Mouse (Mus musculus): ENCODE data around the gene Fhad1. TPM values are rescaled to one million over a fixed set of nuclear protein-coding genes. Genes with fewer than 3 reads are reported as not detected.

The Fhad1 gene
- total RNA-seq, 1 experiment from 2014 or later, result 0.91 TPM

GRCm38 (mm10) chr4:141881950-141882349 lies 132.9 kb downstream of the Fhad1 start:
- no peak for DNase-seq

DNA sequence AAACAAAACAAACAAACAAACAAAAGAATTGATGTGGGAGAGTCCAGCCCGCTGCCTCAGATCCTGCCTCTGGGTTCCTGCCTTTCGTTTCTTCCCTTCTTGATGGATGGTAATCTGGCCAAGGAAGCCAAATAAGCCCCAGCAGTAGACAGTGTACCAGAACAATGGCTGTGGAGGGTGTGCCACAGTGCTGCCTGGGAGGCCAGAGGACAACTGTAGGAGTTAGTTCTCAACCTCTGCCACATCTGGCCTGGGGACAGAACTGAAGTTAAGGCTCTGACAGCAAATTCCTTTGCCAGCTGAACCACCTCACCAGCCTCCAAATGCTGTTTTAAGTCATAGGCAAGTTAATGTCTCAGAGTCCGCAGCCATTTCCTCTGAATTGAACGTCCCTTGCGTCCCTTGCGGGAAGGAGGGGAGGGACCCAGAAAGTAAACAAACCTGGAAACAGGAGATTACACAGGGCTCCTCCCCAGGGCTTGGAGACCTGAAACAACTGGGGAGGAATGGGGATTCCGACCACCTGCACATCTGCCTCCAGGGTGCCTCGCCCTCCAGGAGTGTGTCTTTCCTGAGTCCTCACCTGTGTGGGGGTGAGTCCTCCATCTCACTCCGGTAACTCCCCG lies 133.5 kb downstream of the Fhad1 start:
- DNase-seq, result no peak

DNA sequence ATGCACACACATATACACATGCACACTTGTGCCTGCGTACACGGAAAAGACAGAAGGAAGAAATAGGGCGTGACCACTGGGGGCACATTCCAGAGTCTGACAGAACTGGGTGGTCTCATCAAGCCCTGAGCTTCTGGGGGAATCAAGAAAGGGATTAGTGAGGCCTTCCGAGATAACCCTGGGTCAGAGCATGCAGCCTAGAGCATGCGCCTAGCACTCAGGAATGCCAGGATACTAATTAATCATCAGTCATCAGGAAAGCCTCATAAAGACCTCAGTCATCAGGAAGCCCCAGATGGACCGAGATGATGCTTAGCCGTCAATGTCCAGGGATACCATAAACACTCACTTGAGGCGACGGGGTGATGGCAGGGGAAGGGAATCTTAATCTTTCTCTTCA lies 135.0 kb downstream of the Fhad1 start:
- DNase-seq, result no peak

- no peak for DNase-seq
Measured at GRCm38 (mm10) chr4:141879074-141879473, 135.8 kb downstream of the Fhad1 start.

GRCm38 (mm10) chr4:141878621-141879020 lies 136.3 kb downstream of the Fhad1 start:
- DNase-seq, result no peak

- no peak for DNase-seq
Measured at GRCm38 (mm10) chr4:141875481-141876108, 139.3 kb downstream of the Fhad1 start.

DNA sequence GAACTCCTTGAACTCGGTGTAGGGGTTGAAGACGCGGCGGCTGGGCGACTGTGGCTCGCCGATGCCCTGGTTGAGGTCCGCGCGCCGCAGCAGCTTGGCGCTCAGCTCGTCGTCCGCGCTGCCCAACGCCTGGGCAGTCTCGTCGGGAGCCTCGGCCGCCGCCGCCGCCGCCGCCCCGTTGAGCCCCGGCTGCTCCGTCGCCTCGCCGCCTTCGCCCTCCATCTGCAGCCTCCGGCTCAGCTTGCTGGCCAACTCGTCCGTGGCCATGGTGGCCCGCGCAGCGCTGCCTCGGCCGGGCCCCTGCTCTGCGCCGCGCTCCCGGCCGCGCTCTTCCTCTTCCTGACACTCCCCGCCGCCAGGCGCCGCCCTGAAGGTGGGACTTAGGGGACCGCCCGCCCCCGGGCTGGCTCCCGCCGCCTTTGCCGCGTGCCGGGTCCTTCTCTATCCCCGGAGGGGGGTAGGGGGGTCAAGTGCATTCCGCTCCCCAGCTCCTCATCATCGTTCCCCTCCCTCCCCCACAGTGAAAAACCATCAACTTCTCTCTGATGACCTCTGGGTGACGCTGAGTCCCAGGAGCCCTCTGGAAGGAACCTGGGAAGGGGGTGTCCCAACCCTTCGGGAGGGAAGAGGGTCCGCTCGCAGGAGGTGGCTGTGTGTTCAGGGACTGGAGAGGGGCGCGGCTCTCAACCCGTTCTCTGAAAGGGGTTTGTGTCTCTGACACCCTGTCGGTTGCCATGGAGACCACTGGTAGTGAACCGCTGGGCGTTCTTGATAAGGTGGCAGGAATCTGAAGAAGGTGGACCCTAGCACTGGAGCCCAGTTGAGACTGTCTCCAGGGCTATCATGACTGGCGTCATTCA lies 140.1 kb downstream of the Fhad1 start, which contains the start of gene Efhd2:
TSS of gene Efhd2 (minus strand) at position 320 of the 860 bp plus-strand sequence.
- DNase-seq, result peak; percentile 85

DNA sequence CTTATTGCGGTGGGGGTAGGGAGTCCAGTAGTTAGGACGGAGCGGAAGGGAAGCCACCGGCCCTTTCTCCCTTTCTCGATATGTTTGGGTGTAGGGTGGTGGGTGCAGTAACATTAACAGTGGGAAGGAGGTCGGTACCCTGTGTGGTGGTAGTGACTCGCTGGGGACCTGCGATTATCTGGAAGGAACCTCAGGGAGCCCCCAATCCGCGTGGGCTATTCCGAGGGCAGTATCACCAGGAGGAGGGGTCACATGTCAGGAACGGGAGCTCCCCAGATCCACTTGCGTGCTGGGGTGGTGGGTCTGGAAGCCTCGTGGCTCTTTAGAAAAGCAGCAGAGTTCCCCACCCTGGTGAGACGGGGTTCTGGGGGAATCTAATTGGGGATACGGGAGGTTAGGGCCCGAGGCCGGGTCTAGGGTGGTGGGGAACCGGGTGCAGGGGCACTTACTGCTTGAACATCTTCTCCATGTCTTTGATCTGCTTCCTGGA lies 140.7 kb downstream of the Fhad1 start:
- DNase-seq, result no peak

DNA sequence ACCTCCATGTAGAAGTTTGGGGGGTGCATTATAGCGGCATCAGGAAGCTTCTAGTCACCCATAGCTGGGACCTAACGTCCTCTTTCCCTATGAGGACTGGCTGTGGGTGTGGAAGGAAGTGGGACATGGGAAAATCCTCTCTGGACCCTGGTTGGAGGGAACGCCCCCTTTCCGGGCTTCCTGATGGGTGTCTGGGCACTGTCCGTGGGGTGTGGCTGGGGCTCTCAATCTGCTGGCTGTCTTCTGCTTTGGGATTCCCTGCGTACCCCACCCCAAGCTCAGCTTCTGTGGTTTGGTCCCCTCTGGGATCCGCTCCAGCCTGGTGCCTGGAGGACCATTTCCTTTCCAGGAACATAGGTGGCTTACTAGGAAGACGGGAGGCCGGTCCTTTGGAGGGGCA lies 141.9 kb downstream of the Fhad1 start:
- no peak for DNase-seq

DNA sequence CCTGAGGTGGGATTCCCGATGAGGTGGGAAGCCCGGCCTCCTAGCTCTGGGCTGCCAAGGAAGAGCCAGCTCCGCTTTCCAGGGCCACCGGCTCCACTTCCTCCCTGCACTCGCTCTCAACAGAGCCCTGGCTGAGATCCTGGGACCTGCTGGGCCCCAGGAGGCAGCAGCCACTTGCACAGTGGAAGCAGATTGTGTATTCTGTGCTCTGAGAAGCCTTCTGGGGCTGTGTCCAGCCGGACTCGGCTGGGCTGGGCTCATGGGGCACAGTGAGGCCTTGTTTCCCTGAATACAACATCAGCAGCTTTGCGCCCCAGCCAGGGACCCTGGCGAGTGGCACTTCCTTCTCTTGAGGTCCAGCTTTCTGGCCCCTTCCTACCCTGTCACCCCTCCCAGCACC lies 143.0 kb downstream of the Fhad1 start:
- no peak for DNase-seq

GRCm38 (mm10) chr4:141871333-141871725 lies 143.6 kb downstream of the Fhad1 start:
- DNase-seq, result no peak

DNA sequence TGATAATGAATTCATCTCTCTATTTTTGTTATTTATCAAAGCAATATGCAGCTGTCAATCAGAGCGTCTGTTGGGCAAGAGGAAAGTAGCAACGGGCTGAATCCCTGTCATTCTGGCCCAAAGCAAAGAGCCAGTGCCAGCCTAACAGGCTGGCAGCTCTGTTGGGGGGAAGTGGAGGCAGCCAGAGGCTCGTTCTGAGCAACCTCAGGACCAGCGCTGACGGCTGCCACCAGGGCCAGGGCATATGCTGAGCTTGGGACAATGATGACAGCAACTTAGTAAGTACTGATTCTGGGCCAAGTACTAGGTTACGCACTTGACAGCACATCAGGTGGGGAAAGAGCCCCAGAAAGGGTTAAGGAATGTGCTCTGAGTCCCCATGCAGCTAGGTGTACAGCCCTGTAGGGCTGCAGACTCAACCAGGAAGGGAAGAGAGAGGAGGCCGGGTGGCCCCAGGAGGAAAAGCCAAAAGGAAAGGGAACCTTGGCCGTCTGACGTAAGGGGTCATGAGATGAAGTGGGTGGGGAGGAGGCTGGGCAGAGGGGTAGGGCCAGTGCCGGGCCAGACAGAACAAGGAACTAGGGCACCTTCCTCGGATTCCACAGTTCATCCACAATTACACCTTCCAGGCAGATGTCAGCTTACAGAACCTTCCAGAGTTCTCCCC lies 144.1 kb downstream of the Fhad1 start:
- no peak for DNase-seq

- peak; percentile 21 for DNase-seq
Measured at GRCm38 (mm10) chr4:141869436-141870215, 145.3 kb downstream of the Fhad1 start.

DNA sequence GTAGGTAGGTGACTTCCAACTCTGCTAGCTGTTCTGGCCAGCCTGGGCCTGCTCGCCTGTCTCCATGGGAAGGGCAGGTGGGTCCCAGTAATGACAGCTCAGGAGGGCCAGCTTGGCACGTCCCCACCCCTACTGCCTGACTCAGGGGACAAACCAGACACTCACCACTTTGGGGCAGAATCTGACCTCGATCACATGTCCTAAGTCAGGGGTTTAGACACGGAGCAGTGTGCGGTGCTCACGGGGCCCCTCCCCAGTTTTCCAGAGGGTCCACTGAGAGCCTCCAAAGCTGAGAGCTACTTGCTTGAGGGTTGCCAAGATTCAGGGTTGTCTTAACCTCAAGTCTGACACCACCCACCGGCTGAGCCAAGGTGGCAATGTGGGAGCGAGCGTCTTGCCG lies 146.8 kb downstream of the Fhad1 start:
- no peak for DNase-seq

GRCm38 (mm10) chr4:141867498-141867897 lies 147.4 kb downstream of the Fhad1 start:
- peak; percentile 74 for DNase-seq

DNA sequence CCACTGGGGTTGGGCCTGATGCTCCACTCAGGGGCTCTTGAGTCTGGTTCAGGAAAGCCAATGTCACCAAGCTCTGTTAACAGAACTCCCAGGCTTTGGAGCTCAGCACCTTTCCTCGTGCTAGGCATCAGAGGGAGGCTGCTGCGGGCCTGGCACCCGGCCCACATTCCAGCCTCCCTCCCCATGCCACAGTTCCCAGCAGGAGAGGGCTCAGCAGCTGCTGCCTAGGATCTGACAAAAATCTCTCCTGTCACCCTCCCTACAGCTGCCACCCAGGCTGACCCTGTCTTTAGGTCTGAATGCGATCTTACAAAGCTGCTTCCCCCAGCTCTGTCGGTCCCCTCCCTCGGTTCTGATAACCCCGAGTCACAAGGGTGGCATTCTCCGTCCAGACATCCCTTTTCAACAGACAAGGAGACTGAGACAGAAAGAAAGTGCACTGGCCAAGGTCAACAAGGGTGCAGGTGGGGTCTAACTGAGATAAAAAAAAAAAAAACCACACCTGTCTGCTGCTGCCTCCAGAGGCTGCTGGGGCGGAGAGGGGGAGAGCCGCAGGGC lies 147.9 kb downstream of the Fhad1 start:
- DNase-seq, result peak; percentile 45

- no peak for DNase-seq
Measured at GRCm38 (mm10) chr4:141865600-141865999, 149.3 kb downstream of the Fhad1 start.

DNA sequence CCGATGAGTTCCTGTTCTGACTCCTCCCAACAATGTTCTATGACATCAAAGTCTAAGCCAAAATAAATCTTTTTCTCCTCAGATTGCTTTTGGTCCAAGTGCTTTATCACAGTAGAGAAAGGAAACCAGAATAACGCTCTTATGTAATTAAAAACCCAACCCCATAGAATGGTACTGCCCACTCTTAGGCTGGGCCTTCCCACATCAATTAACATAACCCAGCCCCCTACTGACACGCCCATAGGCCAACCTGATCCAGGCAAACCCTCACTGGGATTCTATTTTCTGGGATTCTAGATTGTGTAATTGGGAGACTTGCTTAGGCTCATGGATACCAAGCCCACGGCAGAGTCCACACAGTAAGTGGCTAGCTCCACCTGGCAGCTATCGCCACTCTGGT lies 149.9 kb downstream of the Fhad1 start:
- DNase-seq, result no peak

GRCm38 (mm10) chr4:141864506-141864905 lies 150.4 kb downstream of the Fhad1 start:
- DNase-seq, result no peak

DNA sequence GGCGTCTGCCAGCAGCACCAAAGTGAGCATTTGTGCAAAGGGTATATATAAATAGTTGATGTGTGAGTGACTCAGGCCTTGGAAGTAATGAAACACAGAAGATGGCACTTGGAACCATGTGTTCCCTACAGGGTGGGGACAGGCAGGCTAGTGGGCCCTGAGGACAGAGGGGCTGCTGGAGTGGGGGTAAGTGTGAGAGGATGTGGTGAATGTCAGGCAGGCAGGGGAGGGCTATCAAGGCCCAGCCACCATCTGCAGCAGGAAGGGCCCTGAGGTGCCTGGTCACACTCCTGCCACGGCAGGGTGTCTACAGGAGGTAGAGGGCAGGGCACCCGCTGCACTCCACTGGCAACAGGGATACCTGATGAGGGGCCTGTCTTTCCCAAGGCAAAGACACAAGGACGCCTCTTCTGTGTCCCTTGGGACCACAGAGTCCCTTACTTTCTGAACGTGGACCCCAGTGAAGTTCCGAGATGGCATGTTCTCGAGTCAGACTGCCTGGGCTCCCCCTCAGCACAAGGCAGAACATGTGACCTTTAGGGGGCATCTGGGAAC lies 151.1 kb downstream of the Fhad1 start:
- no peak for DNase-seq

DNA sequence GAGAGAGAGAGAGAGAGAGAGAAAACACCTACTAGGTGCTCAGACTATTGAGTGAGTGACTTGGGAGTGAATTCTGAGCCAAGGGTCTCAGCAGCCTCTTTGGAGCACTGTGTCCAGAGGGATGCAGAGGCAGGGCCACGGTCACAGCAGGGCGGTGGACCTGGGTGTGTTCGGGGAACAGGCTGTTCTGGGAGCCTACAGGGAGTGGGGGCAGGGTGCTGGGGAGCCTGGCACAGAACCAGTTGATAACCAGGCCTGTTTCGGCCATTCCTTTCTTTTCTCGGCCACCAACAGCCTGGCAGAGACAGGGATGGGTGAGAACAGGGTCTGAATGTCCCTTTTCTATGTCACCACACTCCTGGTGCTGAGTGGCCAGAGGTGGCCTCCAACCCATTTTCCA lies 152.0 kb downstream of the Fhad1 start:
- DNase-seq, result no peak
